Mouse (Mus musculus): ENCODE measurements around the gene Nrxn1. TPM values are rescaled to one million over a fixed set of nuclear protein-coding genes. Genes with fewer than 3 reads are reported as not detected.

Nrxn1 gene
- polyA plus RNA-seq, 1 experiment from 2014 or later = 285 TPM

DNA sequence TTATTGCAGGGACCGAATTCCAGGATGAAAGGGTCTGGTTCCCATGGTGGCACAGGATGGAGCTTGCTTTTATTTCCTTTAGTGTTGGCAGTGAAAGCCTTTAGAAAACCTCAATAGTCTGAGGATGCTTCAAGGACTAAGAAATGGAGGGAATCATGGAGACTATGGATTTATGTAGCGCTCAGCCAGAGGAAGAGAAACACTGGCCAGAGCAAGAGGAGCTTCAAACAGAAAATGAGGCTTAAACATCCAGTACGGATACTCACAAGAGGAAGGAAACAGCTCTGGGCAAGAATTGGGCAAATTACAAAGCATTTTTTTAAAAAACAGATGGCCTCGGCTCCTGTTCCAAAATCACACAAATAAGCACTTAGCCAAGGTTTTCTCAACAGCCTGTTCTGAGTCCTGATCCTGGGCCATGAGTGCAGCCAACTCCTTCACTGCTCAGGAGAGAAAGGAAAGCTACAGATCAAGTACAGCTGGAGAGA lies 93.2 kb downstream of the Nrxn1 start:
- 41% methylated on average over 4 of the region's 4 CpGs for WGBS

DNA sequence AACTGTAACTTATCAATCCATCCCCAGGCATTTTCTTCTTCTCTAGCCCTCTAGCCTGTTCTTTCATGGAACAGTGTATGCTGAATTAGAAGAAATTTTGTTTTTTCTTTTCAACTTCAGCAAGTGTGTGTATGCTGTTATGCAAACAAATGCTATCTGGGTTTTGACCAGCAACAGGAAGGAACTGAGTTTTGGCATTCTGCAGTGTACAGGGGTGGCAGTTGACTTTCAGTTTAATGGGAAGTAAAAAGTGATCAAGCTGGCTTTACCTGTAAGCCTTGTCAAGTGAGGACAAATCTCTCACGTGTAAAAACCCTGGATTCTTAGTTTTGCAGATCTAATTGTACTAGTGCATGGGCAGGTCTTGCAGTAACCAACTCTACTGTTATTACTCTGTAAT lies 95.2 kb downstream of the Nrxn1 start:
- H3K4me1 ChIP-seq (ENCODE audit: control insufficient read depth, insufficient read depth, low read length) = no peaks in the 10 kb centered on the region
- no peak overlapping the region for H3K4me3 ChIP-seq (ENCODE audit: low read depth, low read length)
- H3K9ac ChIP-seq (replicated peaks; ENCODE audit: low read depth, low read length) = no peak overlapping the region
- H3K4me2 ChIP-seq (ENCODE audit: low read depth, low read length) = no peak overlapping the region
- no peak for ATAC-seq (ENCODE audit: low read depth)
- H3K27ac ChIP-seq (ENCODE audit: low read depth, low read length) = no peak overlapping the region
- 80% methylated on average over 1 of the region's 1 CpGs for WGBS
- H3K9me3 ChIP-seq (ENCODE audit: control insufficient read depth, low read length) = no peaks in the 10 kb centered on the region
- H3K27me3 ChIP-seq (ENCODE audit: control insufficient read depth, insufficient read depth, low read length) = no peaks in the 10 kb centered on the region
- H3K36me3 ChIP-seq (ENCODE audit: control insufficient read depth, insufficient read depth, low read length) = no peaks in the 10 kb centered on the region

More for the DNA sequence above, 93.2 kb downstream of the Nrxn1 start:
- no peaks in the 10 kb centered on the region for H3K27me3 ChIP-seq (ENCODE audit: control insufficient read depth, insufficient read depth, low read length)
- peak; percentile 45; the same call in 1 of the 2 replicates for ATAC-seq (ENCODE audit: low read depth)
- H3K27ac ChIP-seq (ENCODE audit: low read depth, low read length) = no peak overlapping the region
- no peak overlapping the region for H3K4me2 ChIP-seq (ENCODE audit: low read depth, low read length)
- no peak overlapping the region for H3K9ac ChIP-seq (replicated peaks; ENCODE audit: low read depth, low read length)
- no peaks in the 10 kb centered on the region for H3K36me3 ChIP-seq (ENCODE audit: control insufficient read depth, insufficient read depth, low read length)
- no peak overlapping the region for H3K4me3 ChIP-seq (ENCODE audit: low read depth, low read length)
- H3K4me1 ChIP-seq (ENCODE audit: control insufficient read depth, insufficient read depth, low read length) = no peaks in the 10 kb centered on the region
- no peaks in the 10 kb centered on the region for H3K9me3 ChIP-seq (ENCODE audit: control insufficient read depth, low read length)

DNA sequence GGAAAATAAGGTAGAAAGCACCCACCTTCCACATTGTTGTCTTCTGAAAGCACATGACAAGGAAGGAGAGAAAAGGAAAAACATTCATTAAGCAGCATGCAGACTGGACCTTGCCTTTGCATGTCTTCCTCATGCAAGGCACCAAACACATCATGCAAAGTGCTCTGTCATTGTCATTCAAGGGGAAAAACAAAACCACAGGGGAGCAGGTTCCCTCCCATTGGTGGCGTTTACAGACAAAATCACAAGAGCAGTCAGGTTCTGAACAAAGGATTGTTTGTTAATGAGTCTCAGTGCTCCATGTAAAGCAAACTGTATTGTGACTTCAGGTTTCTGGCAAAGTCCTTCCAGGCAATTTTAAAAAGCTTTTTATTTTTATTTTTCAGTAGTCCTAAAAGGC lies 97.4 kb downstream of the Nrxn1 start:
- no peak for ATAC-seq (ENCODE audit: low read depth)
- Histone ChIP-seq H3K9ac (replicated peaks; ENCODE audit: low read depth, low read length) (no peak overlapping the region), H3K27me3 (ENCODE audit: control insufficient read depth, insufficient read depth, low read length) (no peaks in the 10 kb centered on the region), H3K4me3 (ENCODE audit: low read depth, low read length) (no peak overlapping the region), H3K9me3 (ENCODE audit: control insufficient read depth, low read length) (no peaks in the 10 kb centered on the region), H3K4me2 (ENCODE audit: low read depth, low read length) (no peak overlapping the region), H3K36me3 (ENCODE audit: control insufficient read depth, insufficient read depth, low read length) (no peaks in the 10 kb centered on the region), H3K27ac (ENCODE audit: low read depth, low read length) (peak overlapping the region; percentile 39; the same call in 1 of the 2 replicates), H3K4me1 (ENCODE audit: control insufficient read depth, insufficient read depth, low read length) (no peaks in the 10 kb centered on the region)
- 14% methylated on average over 1 of the region's 1 CpGs for WGBS

DNA sequence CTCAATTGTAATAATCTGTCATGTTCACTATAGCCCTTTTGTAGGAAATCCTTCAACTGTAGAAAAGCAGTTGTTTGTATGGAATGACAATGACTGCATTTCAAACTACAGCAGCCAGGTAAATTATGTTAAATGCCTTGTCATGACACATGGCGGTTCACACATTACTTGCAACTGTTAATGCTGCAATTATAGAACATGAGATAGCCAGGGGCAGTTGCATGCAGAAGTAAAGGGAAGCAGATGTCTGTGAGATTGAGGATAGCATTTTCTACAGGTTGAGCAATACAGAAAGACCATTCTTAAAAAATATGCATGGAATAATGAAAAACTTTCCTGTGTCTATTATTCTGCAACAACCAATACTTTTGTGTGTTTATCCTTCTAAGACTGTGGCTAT lies 98.6 kb downstream of the Nrxn1 start:
- 31% methylated on average over 1 of the region's 1 CpGs for WGBS
- no peaks in the 10 kb centered on the region for H3K9me3 ChIP-seq (ENCODE audit: control insufficient read depth, low read length)
- H3K27me3 ChIP-seq (ENCODE audit: control insufficient read depth, insufficient read depth, low read length) = no peaks in the 10 kb centered on the region
- no peaks in the 10 kb centered on the region for H3K4me1 ChIP-seq (ENCODE audit: control insufficient read depth, insufficient read depth, low read length)
- H3K4me3 ChIP-seq (ENCODE audit: low read depth, low read length) = no peak overlapping the region
- no peak overlapping the region for H3K27ac ChIP-seq (ENCODE audit: low read depth, low read length)
- ATAC-seq (ENCODE audit: low read depth) = no peak
- no peaks in the 10 kb centered on the region for H3K36me3 ChIP-seq (ENCODE audit: control insufficient read depth, insufficient read depth, low read length)
- H3K4me2 ChIP-seq (ENCODE audit: low read depth, low read length) = no peak overlapping the region
- no peak overlapping the region for H3K9ac ChIP-seq (replicated peaks; ENCODE audit: low read depth, low read length)

DNA sequence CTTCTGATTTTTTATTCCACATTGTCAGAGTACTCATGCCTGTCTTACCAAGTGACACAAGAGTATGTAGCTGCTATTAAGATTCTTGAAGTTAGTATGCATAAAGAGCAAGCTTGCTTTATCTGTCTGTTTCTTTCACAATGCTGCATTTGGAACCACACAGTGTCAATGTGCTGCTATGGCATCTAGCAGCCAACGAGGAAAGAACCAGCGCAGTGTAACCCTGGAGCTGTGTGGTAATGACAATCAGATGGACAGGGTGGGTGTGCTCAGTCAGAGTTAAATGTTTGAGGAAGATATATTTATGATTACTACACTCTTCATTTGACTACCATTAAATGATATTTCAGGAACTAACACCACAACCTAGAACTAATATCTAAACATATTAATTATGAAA lies 102.1 kb downstream of the Nrxn1 start:
- H3K4me1 ChIP-seq (ENCODE audit: control insufficient read depth, insufficient read depth, low read length) = no peaks in the 10 kb centered on the region
- H3K9me3 ChIP-seq (ENCODE audit: control insufficient read depth, low read length) = no peaks in the 10 kb centered on the region
- no peak overlapping the region for H3K9ac ChIP-seq (replicated peaks; ENCODE audit: low read depth, low read length)
- WGBS = 79% methylated on average over 2 of the region's 2 CpGs
- H3K27me3 ChIP-seq (ENCODE audit: control insufficient read depth, insufficient read depth, low read length) = no peaks in the 10 kb centered on the region
- ATAC-seq (ENCODE audit: low read depth) = no peak
- no peak overlapping the region for H3K27ac ChIP-seq (ENCODE audit: low read depth, low read length)
- H3K36me3 ChIP-seq (ENCODE audit: control insufficient read depth, insufficient read depth, low read length) = no peaks in the 10 kb centered on the region
- H3K4me3 ChIP-seq (ENCODE audit: low read depth, low read length) = no peak overlapping the region
- H3K4me2 ChIP-seq (ENCODE audit: low read depth, low read length) = no peak overlapping the region

DNA sequence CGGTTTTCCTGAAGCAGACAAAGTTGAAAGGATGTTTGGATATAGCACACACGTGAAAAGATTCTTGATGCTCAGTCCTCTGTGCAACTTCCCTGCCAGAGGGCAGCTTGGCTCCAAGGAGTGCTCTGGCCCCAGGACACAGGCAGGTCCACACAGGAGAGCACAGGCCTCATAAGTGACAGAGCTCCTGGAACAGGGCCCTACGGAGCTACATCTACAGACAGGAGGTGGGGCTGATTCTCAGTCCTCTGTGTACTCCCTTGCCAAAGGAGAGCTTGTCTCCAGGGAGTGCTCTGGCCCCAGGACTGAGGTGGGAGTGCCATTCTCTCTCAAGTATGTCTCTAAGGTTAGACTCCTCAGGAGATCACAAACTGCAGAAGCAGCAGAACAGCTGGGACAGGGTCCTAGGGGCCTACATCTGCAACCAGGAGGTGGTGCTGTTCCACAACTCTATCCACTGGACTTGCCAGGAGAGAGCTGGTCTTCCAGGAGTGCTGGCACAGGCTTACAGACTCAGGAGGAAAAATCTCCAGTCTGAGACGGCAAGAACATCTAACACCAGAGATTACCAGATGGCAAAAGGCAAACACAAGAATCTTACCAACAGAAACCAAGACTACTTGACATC lies 129.9 kb downstream of the Nrxn1 start:
- no peaks in the 10 kb centered on the region for H3K27me3 ChIP-seq (ENCODE audit: control insufficient read depth, insufficient read depth, low read length)
- H3K9ac ChIP-seq (replicated peaks; ENCODE audit: low read depth, low read length) = no peak overlapping the region
- H3K4me3 ChIP-seq (ENCODE audit: low read depth, low read length) = no peak overlapping the region
- H3K27ac ChIP-seq (ENCODE audit: low read depth, low read length) = no peak overlapping the region
- no peak for ATAC-seq (ENCODE audit: low read depth)
- no peaks in the 10 kb centered on the region for H3K9me3 ChIP-seq (ENCODE audit: control insufficient read depth, low read length)
- 67% methylated on average over 4 of the region's 4 CpGs for WGBS
- no peaks in the 10 kb centered on the region for H3K36me3 ChIP-seq (ENCODE audit: control insufficient read depth, insufficient read depth, low read length)
- no peak overlapping the region for H3K4me2 ChIP-seq (ENCODE audit: low read depth, low read length)
- no peaks in the 10 kb centered on the region for H3K4me1 ChIP-seq (ENCODE audit: control insufficient read depth, insufficient read depth, low read length)

DNA sequence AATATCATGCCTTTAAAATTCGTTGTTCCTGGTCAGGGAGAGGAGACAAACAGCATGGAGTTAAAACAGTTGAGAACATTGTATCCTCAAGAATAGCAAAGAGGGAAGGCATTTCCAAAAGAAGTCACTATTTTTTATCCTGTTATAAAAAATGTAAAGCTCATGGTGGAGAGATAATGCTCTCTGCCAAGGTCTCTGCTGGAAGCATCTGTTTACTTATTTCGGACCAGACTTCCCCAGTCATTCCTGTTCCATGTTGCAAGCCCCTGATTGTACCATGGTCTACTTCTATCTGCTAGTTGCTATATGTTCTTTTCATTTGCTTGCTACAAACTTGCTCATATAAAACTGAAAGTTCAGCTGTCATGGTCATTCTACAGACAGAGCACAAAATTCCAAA lies 137.7 kb downstream of the Nrxn1 start:
- 79% methylated on average over 2 of the region's 2 CpGs for WGBS
- H3K9ac ChIP-seq (replicated peaks; ENCODE audit: low read depth, low read length) = no peak overlapping the region
- H3K4me1 ChIP-seq (ENCODE audit: control insufficient read depth, insufficient read depth, low read length) = no peaks in the 10 kb centered on the region
- H3K27ac ChIP-seq (ENCODE audit: low read depth, low read length) = no peak overlapping the region
- H3K36me3 ChIP-seq (ENCODE audit: control insufficient read depth, insufficient read depth, low read length) = no peaks in the 10 kb centered on the region
- no peak overlapping the region for H3K4me2 ChIP-seq (ENCODE audit: low read depth, low read length)
- no peaks in the 10 kb centered on the region for H3K27me3 ChIP-seq (ENCODE audit: control insufficient read depth, insufficient read depth, low read length)
- H3K4me3 ChIP-seq (ENCODE audit: low read depth, low read length) = no peak overlapping the region
- ATAC-seq (ENCODE audit: low read depth) = no peak
- H3K9me3 ChIP-seq (ENCODE audit: control insufficient read depth, low read length) = no peaks in the 10 kb centered on the region

DNA sequence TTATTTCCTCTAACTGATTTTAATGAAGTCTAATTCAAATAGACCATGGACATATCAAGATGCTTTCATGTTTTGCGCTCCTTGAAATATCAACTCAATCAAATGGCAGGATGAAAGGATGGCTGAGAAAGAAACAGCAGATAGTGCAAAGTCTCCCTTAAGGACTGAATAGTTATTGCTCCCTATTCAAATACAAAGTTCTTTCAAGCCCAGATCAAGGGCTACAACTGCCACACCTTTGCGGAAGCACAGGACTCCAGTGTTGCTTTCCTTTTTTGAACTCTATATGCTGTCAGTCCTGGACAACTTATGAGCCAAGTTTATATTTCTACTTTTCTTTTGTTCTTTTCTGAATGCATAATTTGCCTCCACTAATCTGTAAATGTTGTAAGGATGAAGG lies 157.9 kb downstream of the Nrxn1 start:
- Histone ChIP-seq H3K27me3 (ENCODE audit: control insufficient read depth, insufficient read depth, low read length) (no peaks in the 10 kb centered on the region), H3K27ac (ENCODE audit: low read depth, low read length) (no peak overlapping the region), H3K9ac (replicated peaks; ENCODE audit: low read depth, low read length) (no peak overlapping the region), H3K4me3 (ENCODE audit: low read depth, low read length) (no peak overlapping the region), H3K9me3 (ENCODE audit: control insufficient read depth, low read length) (no peaks in the 10 kb centered on the region), H3K36me3 (ENCODE audit: control insufficient read depth, insufficient read depth, low read length) (no peaks in the 10 kb centered on the region), H3K4me2 (ENCODE audit: low read depth, low read length) (no peak overlapping the region), H3K4me1 (ENCODE audit: control insufficient read depth, insufficient read depth, low read length) (no peaks in the 10 kb centered on the region)
- 85% methylated on average over 2 of the region's 2 CpGs for WGBS
- ATAC-seq (ENCODE audit: low read depth) = no peak

DNA sequence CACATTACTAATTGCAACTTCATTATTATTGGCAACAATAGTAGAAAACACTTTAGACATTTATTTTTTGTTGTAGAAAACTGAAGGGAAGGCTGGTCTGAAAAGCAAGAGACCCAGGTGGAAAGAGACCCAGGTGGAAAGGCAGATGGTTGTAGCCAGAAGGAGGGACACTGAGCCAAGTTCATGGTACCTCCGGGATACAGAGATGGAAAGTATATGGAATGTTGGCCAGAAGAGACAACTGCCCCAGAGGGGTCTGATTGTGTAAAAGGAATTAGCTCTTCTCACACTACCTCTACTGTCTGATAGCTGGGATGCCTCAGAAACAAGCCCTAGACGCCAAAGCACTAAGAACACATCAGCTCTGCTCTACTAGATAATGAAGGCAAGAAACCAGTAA lies 179.6 kb downstream of the Nrxn1 start:
- no peaks in the 10 kb centered on the region for H3K4me1 ChIP-seq (ENCODE audit: control insufficient read depth, insufficient read depth, low read length)
- no peak overlapping the region for H3K27ac ChIP-seq (ENCODE audit: low read depth, low read length)
- no peak overlapping the region for H3K4me2 ChIP-seq (ENCODE audit: low read depth, low read length)
- H3K9ac ChIP-seq (replicated peaks; ENCODE audit: low read depth, low read length) = no peak overlapping the region
- ATAC-seq (ENCODE audit: low read depth) = no peak
- H3K4me3 ChIP-seq (ENCODE audit: low read depth, low read length) = no peak overlapping the region
- no peaks in the 10 kb centered on the region for H3K9me3 ChIP-seq (ENCODE audit: control insufficient read depth, low read length)
- no peaks in the 10 kb centered on the region for H3K27me3 ChIP-seq (ENCODE audit: control insufficient read depth, insufficient read depth, low read length)
- H3K36me3 ChIP-seq (ENCODE audit: control insufficient read depth, insufficient read depth, low read length) = no peaks in the 10 kb centered on the region
- WGBS = 83% methylated on average over 2 of the region's 2 CpGs
